In the genomic region with DNA sequence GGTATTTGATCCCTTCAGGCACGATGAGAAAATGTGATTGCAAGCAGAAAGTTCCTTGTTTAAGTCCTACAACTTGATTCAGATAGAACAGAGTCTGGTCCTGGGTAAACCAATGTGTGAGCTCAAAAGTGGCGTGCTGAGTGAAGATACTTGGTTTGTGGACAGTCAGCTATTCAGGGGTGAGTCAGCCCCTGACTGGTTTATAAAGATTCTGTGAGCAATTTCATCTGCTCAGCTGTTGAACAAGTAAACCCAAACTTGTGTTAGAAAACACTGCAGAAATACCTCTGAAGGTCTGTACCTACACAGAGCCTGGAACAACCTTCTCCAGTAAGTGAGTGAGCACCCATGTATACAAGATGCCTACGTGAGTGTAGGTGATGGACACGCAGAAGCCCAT, we compare ENCODE assay signal across 17 mouse cellular contexts.
DNase-seq lines count a peak whose midpoint lies in the region; ATAC-seq and TF ChIP-seq lines count a peak whose summit lies in the region.
"Had no signal": no experiment of that assay in that cellular context is flagged by ENCODE, and none has a peak within 500 bp of the region (broad histone marks: within the 10 kb centered on the region; RNA-seq: fewer than 3 reads in every experiment).

No protein-coding gene starts in this region.

- H3K27ac ChIP-seq in heart, embryonic 10.5 days: peak overlapping the region; percentile 62
- peak overlapping the region; percentile 26; the same call in 1 of the 2 replicates for H3K27ac ChIP-seq in kidney, embryonic 16.5 days (ENCODE audit: low read length)
- peak overlapping the region; percentile 97 for H3K27ac ChIP-seq in ES-Bruce4 (ENCODE audit: insufficient read depth, low read length)
- peak overlapping the region; percentile 65 for H3K27ac ChIP-seq in embryonic facial prominence, embryonic 10.5 days (replicated peaks)
- H3K27ac ChIP-seq: forebrain, embryonic 12.5 days; hindbrain, embryonic 14.5 days; liver, embryonic 15.5 days had no signal

- no peak for TF ChIP-seq CTCF in ES-Bruce4 (IDR thresholded peaks at IDR 0.05; ENCODE audit: low read depth, low read length)

- H3K36me3 ChIP-seq in heart, embryonic 10.5 days: no peaks in the 10 kb centered on the region
- H3K36me3 ChIP-seq in kidney, embryonic 16.5 days (ENCODE audit: insufficient read depth, low read length): no peaks in the 10 kb centered on the region
- no peaks in the 10 kb centered on the region for H3K36me3 ChIP-seq in ES-Bruce4 (ENCODE audit: control insufficient read depth, insufficient read depth, low read length, poor library complexity, severe bottlenecking)
- no peaks in the 10 kb centered on the region for H3K36me3 ChIP-seq in embryonic facial prominence, embryonic 10.5 days (replicated peaks)
- H3K36me3 ChIP-seq: forebrain, embryonic 12.5 days; G1E; liver, embryonic 15.5 days had no signal

- ATAC-seq in kidney, embryonic 16.5 days (ENCODE audit: low FRiP score, low TSS enrichment): no peak
- ATAC-seq in activated CD4-positive, CD25-positive, alpha-beta regulatory T cell, adult 4 months: no peak
- ATAC-seq: intestine, postnatal 0 days; lung, postnatal 0 days had no signal

- no peak overlapping the region for H3K4me3 ChIP-seq in heart, embryonic 10.5 days
- no peak overlapping the region for H3K4me3 ChIP-seq in kidney, embryonic 16.5 days (ENCODE audit: low read length)
- no peak overlapping the region for H3K4me3 ChIP-seq in ES-Bruce4 (ENCODE audit: low read depth, low read length)
- no peak overlapping the region for H3K4me3 ChIP-seq in embryonic facial prominence, embryonic 10.5 days
- H3K4me3 ChIP-seq: forebrain, embryonic 12.5 days; liver, embryonic 15.5 days had no signal

- TF ChIP-seq EP300 in ES-Bruce4 (IDR thresholded peaks at IDR 0.05; ENCODE audit: insufficient read depth, low read depth, low read length): no peak

- DNase-seq in heart, embryonic 10.5 days (ENCODE audit: low spot score): no peak
- DNase-seq in heart, adult 9 months (ENCODE audit: low spot score in 2 of 2): no peak
- no peak for DNase-seq in kidney, postnatal 14 days
- DNase-seq in embryonic facial prominence, embryonic 10.5 days (ENCODE audit: low spot score): peak; percentile 8
- DNase-seq: cerebellum, adult 18-20 months; gastrocnemius, postnatal 36 days; right cerebral cortex, postnatal 4 days; thymus, adult 2 months had no signal

- no peak overlapping the region for H3K9ac ChIP-seq in kidney, embryonic 16.5 days (replicated peaks; ENCODE audit: low read length)
- no peak overlapping the region for H3K9ac ChIP-seq in ES-Bruce4 (ENCODE audit: low read depth, poor library complexity, severe bottlenecking)
- H3K9ac ChIP-seq: forebrain, embryonic 12.5 days; hindbrain, embryonic 14.5 days; liver, embryonic 15.5 days had no signal

- H3K9me3 ChIP-seq in heart, embryonic 10.5 days: no peaks in the 10 kb centered on the region
- no peaks in the 10 kb centered on the region for H3K9me3 ChIP-seq in kidney, embryonic 16.5 days (ENCODE audit: low read length)
- H3K9me3 ChIP-seq in ES-Bruce4 (replicated peaks; ENCODE audit: control insufficient read depth, insufficient read depth, low read length, poor library complexity, severe bottlenecking): no peaks in the 10 kb centered on the region
- no peaks in the 10 kb centered on the region for H3K9me3 ChIP-seq in embryonic facial prominence, embryonic 10.5 days
- H3K9me3 ChIP-seq: forebrain, embryonic 12.5 days; G1E; liver, embryonic 15.5 days had no signal

- H3K4me2 ChIP-seq in kidney, embryonic 16.5 days (replicated peaks; ENCODE audit: low read depth, low read length): no peak overlapping the region
- H3K4me2 ChIP-seq: forebrain, embryonic 12.5 days; hindbrain, embryonic 14.5 days; liver, embryonic 15.5 days had no signal

- H3K4me1 ChIP-seq in heart, embryonic 10.5 days: no peaks in the 10 kb centered on the region
- 0 out of 2 replicates have a peak, but pooled peaks cover 5% of the 10 kb centered on the region for H3K4me1 ChIP-seq in kidney, embryonic 16.5 days (ENCODE audit: insufficient read depth, low read length)
- H3K4me1 ChIP-seq in ES-Bruce4 (ENCODE audit: control insufficient read depth, insufficient read depth, low read length): peaks cover 2% of the 10 kb centered on the region
- peaks cover 22% of the 10 kb centered on the region for H3K4me1 ChIP-seq in embryonic facial prominence, embryonic 10.5 days
- H3K4me1 ChIP-seq: forebrain, embryonic 12.5 days had no signal

- no peak for TF ChIP-seq POLR2A in ES-Bruce4 (IDR thresholded peaks at IDR 0.05; ENCODE audit: insufficient read depth, low read length)

- WGBS in heart, embryonic 10.5 days: 46% methylated on average over 4 of the region's 4 CpGs
- WGBS in kidney, embryonic 16.5 days: 52% methylated on average over 4 of the region's 4 CpGs
- WGBS in embryonic facial prominence, embryonic 10.5 days: 38% methylated on average over 4 of the region's 4 CpGs

- no peaks in the 10 kb centered on the region; the same call in 1 of the 2 replicates for H3K27me3 ChIP-seq in heart, embryonic 10.5 days (ENCODE audit: insufficient read depth, poor library complexity, severe bottlenecking)
- H3K27me3 ChIP-seq in kidney, embryonic 16.5 days (ENCODE audit: insufficient read depth, low read length): peaks cover 10% of the 10 kb centered on the region; the same call in 1 of the 2 replicates
- H3K27me3 ChIP-seq in ES-Bruce4 (ENCODE audit: control insufficient read depth, insufficient read depth, low read length, poor library complexity, severe bottlenecking): no peaks in the 10 kb centered on the region
- H3K27me3 ChIP-seq in embryonic facial prominence, embryonic 10.5 days (replicated peaks; ENCODE audit: low read depth, poor library complexity, severe bottlenecking): peaks cover 86% of the 10 kb centered on the region
- H3K27me3 ChIP-seq: liver, embryonic 15.5 days had no signal

Comparison
In these comparisons a context has a peak if more than half of its experiments do, and no peak if none do; other contexts are left out.
1. H3K27ac ChIP-seq: peak in every context shown above with its lines; median percentile 97 in ES-Bruce4; 65 in embryonic facial prominence, embryonic 10.5 days; 62 in heart, embryonic 10.5 days; 26 in kidney, embryonic 16.5 days.